Mouse (Mus musculus) testis, adult 2 months (tissue): ENCODE results near the gene Fam234b.

Source experiments
- CTCF ChIP-seq: fragments of 200-500 bp; IDR thresholded peaks from 2 replicates; pipeline ENCODE4 v1.5.1; 2012; ENCODE audit warnings: low read depth, mild to moderate bottlenecking, inconsistent platforms, low read length, moderate library complexity; ENCODE audit not compliant: control insufficient read depth, insufficient read depth, insufficient replicate concordance
- POLR2A ChIP-seq: fragments of 200-500 bp; IDR thresholded peaks from 2 replicates; pipeline ENCODE4 v1.6.1; 2012; ENCODE audit warnings: low read depth, mild to moderate bottlenecking, inconsistent platforms, low read length, moderate library complexity; ENCODE audit not compliant: control insufficient read depth

GRCm38 (mm10) chr6:135235742-135236141, 38.0 kb downstream of the Fam234b start:
- TF ChIP-seq POLR2A = no peak
- no peak for TF ChIP-seq CTCF
